In genomic region chr11:9048011-9048702, GRCm38 (mm10) we compare ENCODE assay signal across 8 mouse cellular contexts. TPM values are rescaled to one million over a fixed set of nuclear protein-coding genes. Genes with fewer than 3 reads are reported as not detected.
A peak's percentile ranks its signal among the peaks of the same experiment; 100 is the strongest.
DNase-seq lines count a peak whose midpoint lies in the region; ATAC-seq lines count a peak whose summit lies in the region.

Gene Gm11992, plus strand, starts transcription at chr11:9048594.

- no peaks in the 10 kb centered on the region for H3K9me3 ChIP-seq in embryonic facial prominence, embryonic 12.5 days
- H3K9me3 ChIP-seq in midbrain, embryonic 11.5 days (ENCODE audit: control insufficient read depth, low read length), result no peaks in the 10 kb centered on the region

- 6% methylated on average over 21 of the region's 21 CpGs for WGBS in embryonic facial prominence, embryonic 12.5 days
- 6% methylated on average over 21 of the region's 21 CpGs for WGBS in midbrain, embryonic 11.5 days

- peaks cover 27% of the 10 kb centered on the region for H3K27me3 ChIP-seq in embryonic facial prominence, embryonic 12.5 days
- H3K27me3 ChIP-seq in midbrain, embryonic 11.5 days (ENCODE audit: control insufficient read depth, insufficient read depth, low read length), result peaks cover 2% of the 10 kb centered on the region; the same call in 1 of the 2 replicates

- peak within 1 kb of the TSS; percentile 96 for H3K4me2 ChIP-seq in embryonic facial prominence, embryonic 12.5 days (replicated peaks)
- H3K4me2 ChIP-seq in midbrain, embryonic 11.5 days, result peak within 1 kb of the TSS; percentile 74

- no peaks in the 10 kb centered on the region for H3K36me3 ChIP-seq in embryonic facial prominence, embryonic 12.5 days
- H3K36me3 ChIP-seq in midbrain, embryonic 11.5 days (ENCODE audit: control insufficient read depth, insufficient read depth, low read length), result no peaks in the 10 kb centered on the region

- intact Hi-C loops in left cerebral cortex, postnatal 4 days (cut with DNase I), result no loop called here

- peak; percentile 100 for ATAC-seq in embryonic facial prominence, embryonic 12.5 days (ENCODE audit: insufficient number of reproducible peaks, insufficient read depth, low FRiP score, low TSS enrichment)
- ATAC-seq in granulocyte monocyte progenitor cell, adult 5-6 weeks (replicated peaks; ENCODE audit: poor library complexity, severe bottlenecking), result peak; percentile 99
- ATAC-seq in midbrain, embryonic 11.5 days (ENCODE audit: low FRiP score), result peak; percentile 100

- no peak within 1 kb of the TSS for H3K27ac ChIP-seq in embryonic facial prominence, embryonic 12.5 days
- no peak within 1 kb of the TSS for H3K27ac ChIP-seq in midbrain, embryonic 11.5 days (ENCODE audit: low read depth, low read length)

- H3K4me1 ChIP-seq in embryonic facial prominence, embryonic 12.5 days, result peaks cover 4% of the 10 kb centered on the region; the same call in 1 of the 2 replicates
- H3K4me1 ChIP-seq in midbrain, embryonic 11.5 days (ENCODE audit: control insufficient read depth, insufficient read depth, low read length), result peaks cover 3% of the 10 kb centered on the region

- peak within 1 kb of the TSS; percentile 49 for H3K4me3 ChIP-seq in embryonic facial prominence, embryonic 12.5 days
- peak within 1 kb of the TSS; percentile 41 for H3K4me3 ChIP-seq in midbrain, embryonic 11.5 days (ENCODE audit: low read depth, low read length)

- peak within 1 kb of the TSS; percentile 20; the same call in 1 of the 2 replicates for H3K9ac ChIP-seq in embryonic facial prominence, embryonic 12.5 days
- H3K9ac ChIP-seq in midbrain, embryonic 11.5 days (ENCODE audit: low read length), result no peak within 1 kb of the TSS; the same call in 1 of the 2 replicates

- peak; percentile 92 to 93 for DNase-seq in adrenal gland, postnatal 36 days
- peak; percentile 97 for DNase-seq in kidney, adult 11 months
- DNase-seq in left cerebral cortex, postnatal 4 days, result peak; percentile 88
- DNase-seq in midbrain, embryonic 11.5 days (ENCODE audit: low spot score, missing footprints), result no peak
- peak; percentile 81 for DNase-seq in right cerebral cortex, postnatal 4 days
- no peak for DNase-seq in MN1 (ENCODE audit: low spot score)

RNA-seq across cellular contexts. Expression of gene Gm11992, which starts in this region (rescaled TPM):
- under 1 TPM in 1 of 2 experiments, not detected in 1; 0.30 TPM for total RNA-seq in adrenal gland, postnatal 36 days (2021)
- polyA plus RNA-seq in embryonic facial prominence, embryonic 12.5 days (2016; fragmentation: Nextera tagmentation; extraction: Ambion mirVana), result 0.33 and 0.65 TPM in 2 replicates
- total RNA-seq in granulocyte monocyte progenitor cell, adult 5-6 weeks (2014; fragmentation: Nextera tagmentation), result 0.49 TPM in 1 of 2 replicates, not detected in the other
- 0.41 TPM in 1 of 2 replicates, not detected in the other for total RNA-seq in granulocyte monocyte progenitor cell, adult 5-6 weeks (2017)
- total RNA-seq in left cerebral cortex, postnatal 4 days (2021), result under 1 TPM; 0.38 to 0.66 TPM
- polyA plus RNA-seq in midbrain, embryonic 11.5 days (2014; fragmentation: Nextera tagmentation; extraction: Ambion mirVana), result 0.44 and 0.77 TPM in 2 replicates

Comparison
In these comparisons a context has a peak if more than half of its experiments do, and no peak if none do; other contexts are left out.
1. Peak in DNase-seq in adrenal gland, postnatal 36 days; RNA of the gene not detected or under 1 TPM.
2. Peak in ATAC-seq, H3K4me3 ChIP-seq, H3K9ac ChIP-seq and H3K4me2 ChIP-seq in embryonic facial prominence, embryonic 12.5 days; RNA of the gene not detected or under 1 TPM.
3. Peak in ATAC-seq in granulocyte monocyte progenitor cell, adult 5-6 weeks; RNA of the gene not detected or under 1 TPM.
4. Peak in DNase-seq in left cerebral cortex, postnatal 4 days; RNA of the gene not detected or under 1 TPM.
5. Peak in ATAC-seq, H3K4me3 ChIP-seq and H3K4me2 ChIP-seq in midbrain, embryonic 11.5 days; RNA of the gene not detected or under 1 TPM.
6. DNase-seq: peak in kidney, adult 11 months (single experiment) and right cerebral cortex, postnatal 4 days (single experiment); none in midbrain, embryonic 11.5 days (single experiment) and MN1 (single experiment).
7. Peak in every context shown above with its lines, with median percentiles within 50 percentile points of each other: ATAC-seq.